Mouse (Mus musculus) WW6 (cell line): ENCODE data around the gene Krtap9-3.
"Not testable (repeated sequence)": the region's sequence is repeated elsewhere in the genome, so short reads cannot be mapped to it uniquely, and the experiment has no call there.

ENCODE experiments used
- DNase-seq: peaks from one replicate; pipeline ENCODE4 v3.0.0-alpha.2; 2013; ENCODE audit warnings: low read depth, low spot score

Krtap9-3 gene

DNA sequence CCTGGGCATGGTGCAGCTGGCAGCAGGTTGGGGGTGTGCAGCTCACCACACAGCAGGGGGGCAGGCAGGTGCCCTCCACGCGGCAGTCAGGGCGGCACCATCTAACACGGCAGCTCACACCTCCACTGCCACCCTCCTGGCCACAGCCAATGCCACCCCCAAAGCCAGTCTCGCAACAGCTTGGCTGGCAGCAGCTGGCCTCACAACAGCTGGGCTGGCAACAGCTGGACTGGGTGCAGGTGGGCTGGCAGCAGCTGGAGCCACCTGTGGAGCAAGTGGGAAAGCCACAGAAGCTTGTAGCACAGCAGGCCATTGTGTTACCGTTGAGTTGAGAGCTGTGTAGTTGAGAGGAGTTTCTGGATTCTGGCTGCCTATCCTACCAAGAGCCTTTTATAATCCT lies at the start of gene Krtap9-3:
Gene Krtap9-3, minus strand, starts transcription at position 364 of the 400 bp plus-strand sequence.
- DNase-seq: not testable (repeated sequence)

DNA sequence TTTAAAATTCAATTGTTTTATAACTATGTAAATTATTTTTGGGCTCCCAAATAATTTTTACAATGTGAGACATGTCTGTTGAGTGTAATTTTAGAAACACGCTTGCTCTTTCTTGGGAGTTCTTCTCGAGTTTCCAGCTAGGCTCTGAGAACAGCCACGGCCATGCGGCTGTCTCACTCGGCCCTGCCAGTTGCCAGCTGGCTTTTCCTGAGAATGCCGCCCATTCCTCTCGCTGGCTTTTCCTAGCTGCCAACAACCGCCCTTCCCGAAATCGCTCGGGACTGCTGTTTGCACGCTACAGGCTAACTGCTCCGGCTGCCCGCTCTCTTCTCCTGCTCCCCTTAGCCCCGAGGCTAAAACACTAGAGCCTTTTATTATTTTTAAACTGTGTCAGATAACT lies 48.5 kb upstream of the Krtap9-3 start:
- DNase-seq: no peak

DNA sequence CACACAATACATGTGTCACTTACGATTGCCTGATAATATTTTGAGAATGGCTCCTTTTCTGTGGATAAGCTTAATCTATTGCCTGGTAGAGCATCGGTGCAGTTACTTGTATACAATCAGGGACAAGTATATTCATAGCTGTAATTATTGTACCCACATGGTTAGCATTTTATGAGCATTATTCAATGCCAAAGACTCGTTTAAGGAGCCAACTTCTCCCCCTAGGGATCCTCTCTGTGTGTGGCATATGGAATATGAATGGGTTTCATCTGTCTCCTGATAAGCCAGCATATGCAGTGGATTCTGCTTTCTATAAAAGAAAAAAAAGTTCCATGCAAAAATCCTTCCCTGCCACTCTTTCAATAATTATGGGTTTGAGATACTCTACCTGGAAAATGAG lies 46.4 kb upstream of the Krtap9-3 start:
- no peak for DNase-seq

DNA sequence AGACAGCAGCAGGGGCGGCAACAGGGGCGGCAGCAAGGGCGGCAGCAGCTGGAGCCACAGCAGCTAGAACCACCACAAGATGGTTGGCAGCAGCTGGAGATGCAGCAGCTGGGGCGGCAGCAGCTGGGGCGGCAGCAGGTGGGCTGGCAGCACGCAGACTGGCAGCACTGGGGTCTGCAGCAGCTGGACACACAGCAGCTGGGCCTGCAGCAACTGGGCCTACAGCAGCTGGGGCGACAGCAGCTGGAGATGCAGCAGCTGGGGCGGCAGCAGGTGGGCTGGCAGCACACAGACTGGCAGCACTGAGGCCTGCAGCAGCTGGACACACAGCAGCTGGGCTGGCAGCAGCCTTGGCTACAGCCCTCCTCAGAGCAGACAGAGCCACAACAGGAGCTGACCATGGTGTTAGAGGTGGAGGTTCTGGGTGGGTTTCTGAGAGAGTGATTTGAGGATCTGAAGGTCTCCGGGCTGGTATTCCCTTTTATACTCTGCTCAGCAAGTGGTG lies 45.8 kb upstream of the Krtap9-3 start, which contains the start of gene Krtap4-7:
Gene Krtap4-7, minus strand, starts transcription at position 455 of the 505 bp plus-strand sequence.
- not testable (repeated sequence) for DNase-seq

DNA sequence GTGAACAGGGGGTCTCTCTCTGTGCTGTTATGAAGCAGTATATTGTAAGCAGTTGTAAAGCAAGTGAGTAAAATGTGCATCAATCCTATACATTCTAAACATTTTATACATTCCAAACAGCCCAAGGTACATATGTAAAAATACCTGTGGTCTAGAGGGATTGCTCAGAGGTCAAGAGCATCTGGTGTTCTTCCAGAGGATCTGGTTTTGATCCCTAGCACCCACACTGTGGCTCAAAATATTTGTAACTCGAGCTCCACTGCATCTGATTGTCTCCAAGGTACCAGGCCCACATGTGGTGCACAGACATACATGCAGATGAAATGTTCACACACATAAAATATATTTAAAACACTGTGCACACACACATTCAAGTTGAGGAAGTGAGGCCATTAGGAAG lies 43.0 kb upstream of the Krtap9-3 start:
- DNase-seq: no peak

DNA sequence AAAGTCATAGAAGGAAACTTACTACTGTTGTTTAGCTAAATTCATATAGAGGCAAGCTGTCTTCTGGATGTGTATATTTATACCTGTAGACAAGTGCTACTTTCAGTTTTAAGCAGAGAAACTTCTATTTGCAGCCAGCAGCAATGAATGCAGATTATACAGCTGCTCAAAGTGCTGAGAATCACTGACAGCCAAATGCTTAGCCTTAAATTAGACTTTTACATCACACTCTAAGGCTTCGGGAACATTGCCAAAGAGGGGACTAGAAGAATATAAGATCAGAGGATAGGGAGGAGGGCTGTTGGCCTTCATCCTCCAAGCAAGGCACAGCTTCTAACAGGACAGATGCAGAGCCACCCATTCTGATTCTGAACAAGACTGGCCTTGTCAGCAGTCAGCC lies 39.2 kb upstream of the Krtap9-3 start:
- no peak for DNase-seq

DNA sequence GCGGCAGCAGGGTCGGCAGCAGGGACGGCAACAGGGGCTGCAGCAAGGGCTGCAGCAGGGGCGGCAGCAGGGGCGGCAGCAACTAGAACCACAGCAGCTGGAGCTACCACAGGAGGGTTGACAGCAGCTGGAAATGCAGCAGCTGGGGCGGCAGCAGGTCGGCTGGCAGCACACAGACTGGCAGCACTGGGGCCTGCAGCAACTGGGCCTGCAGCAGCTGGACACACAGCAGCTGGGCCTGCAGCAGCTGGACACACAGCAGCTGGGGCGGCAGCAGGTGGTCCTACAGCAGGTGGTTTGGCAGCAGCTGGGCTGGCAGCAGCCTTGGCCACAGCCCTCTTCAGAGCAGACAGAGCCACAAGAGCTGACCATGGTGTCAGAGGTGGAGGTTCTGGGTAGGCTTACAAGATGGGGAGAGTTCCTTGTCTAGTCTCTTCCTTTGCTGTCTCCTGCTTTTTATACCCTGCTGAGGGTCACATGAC lies 36.8 kb upstream of the Krtap9-3 start, which contains the start of gene Krtap4-2:
Gene Krtap4-2, minus strand, starts transcription at position 432 of the 482 bp plus-strand sequence.
- no peak for DNase-seq

DNA sequence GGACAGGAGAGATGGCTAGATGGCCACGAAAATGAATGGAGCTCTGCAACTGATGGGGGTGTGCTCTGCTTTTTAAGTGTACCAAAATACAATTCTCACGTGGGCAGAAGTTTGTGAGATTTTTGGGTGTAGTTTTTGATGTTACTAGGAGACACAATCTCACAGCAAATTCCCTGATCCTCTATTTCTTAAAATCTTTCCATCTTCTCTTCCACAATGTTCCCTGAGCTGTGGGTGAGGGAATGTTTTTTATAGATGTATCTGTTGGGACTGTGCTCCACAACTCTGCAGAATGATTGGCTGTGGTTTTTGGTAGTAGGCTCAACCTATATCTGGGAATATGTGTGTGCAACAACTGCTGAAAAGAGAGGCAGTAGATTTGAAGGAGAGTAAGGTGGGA lies 35.4 kb upstream of the Krtap9-3 start:
- DNase-seq: no peak

DNA sequence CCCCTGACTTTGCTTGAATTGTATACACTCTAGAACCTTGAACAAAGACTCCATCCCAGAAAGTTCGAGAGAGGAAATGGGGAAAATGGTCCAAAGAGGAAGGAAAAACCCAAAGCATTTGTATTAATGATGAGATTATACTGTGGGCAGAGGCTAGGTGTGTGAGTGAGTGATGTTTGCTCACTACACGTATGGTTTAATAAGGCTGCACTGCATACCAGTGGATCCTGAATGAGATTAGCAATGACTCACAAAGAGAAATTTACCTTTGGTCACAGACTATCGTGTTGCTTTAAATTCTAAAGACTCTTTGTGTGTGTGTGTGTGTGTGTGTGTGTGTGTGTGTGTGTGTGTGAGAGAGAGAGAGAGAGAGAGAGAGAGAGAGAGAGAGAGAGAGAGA lies 33.0 kb upstream of the Krtap9-3 start:
- DNase-seq: no peak

DNA sequence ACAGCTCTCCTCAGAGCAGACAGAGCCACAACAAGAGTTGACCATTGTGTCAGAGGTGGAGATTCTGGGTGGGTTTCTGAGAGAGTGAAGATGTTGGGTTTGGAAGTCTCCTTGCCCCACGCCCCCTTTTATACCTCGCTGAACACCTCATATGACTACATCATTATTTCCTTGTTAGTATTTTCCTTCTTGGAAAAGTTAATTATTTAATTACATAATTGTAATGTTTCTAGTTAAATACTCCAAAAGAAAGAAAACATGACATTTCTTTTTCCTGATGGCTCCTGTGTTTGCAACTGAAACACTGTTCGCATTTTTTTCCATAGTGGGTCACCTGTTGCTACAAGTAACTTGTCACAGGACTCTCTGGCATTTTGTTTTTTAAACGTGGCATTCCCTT lies 30.2 kb upstream of the Krtap9-3 start, which contains the start of gene Krtap4-1:
Gene Krtap4-1, minus strand, starts transcription at position 101 of the 400 bp plus-strand sequence.
- DNase-seq: no peak

DNA sequence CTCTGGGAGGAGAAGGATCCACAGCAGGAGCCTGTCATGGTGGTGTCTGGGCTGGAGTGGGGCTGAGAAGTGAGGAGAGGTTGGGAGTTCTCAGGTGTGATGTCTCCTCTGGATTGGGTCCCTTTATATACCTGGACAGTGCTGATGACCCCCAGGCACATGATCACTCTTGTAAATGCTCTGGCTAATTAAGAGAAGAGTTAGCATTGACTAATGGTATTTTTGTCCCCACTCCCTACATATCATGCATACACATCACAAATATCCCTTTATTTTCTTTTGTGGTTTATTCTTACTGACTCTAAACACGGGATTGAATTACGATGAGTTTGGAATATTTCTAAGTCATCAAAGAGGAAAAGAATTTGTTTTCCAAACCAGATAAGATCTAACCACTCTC lies 22.4 kb upstream of the Krtap9-3 start, which contains the start of gene Gm11562:
Gene Gm11562, minus strand, starts transcription at position 101 of the 400 bp plus-strand sequence.
- DNase-seq: no peak

DNA sequence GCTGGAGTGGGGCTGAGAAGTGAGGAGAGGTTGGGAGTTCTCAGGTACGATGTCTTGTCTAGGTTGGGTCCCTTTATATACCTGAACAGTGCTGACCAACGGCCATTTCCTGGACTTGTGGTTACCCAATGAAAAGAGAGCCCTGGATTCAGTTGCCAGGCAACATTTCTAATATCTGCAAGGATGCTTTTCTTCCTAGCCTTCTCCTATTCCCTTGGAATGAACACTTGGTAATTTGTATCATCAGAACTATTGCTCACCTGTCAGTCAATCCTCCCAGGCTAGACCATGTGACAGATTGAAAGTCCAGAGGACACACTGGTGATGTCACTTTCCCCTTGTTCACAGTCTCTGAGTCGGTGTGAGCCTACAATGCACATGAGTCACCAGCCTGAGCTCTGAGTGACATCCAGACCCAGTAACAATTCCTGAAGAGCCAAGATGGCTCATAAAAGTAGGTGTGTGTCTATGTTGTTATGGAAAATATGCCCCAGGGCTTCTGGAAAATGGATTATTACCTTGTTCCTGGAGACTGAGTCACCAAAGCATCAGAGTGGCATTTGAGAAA lies 17.0 kb upstream of the Krtap9-3 start, which contains the start of gene Krtap2-4:
Gene Krtap2-4, minus strand, starts transcription at position 51 of the 568 bp plus-strand sequence.
- no peak for DNase-seq

DNA sequence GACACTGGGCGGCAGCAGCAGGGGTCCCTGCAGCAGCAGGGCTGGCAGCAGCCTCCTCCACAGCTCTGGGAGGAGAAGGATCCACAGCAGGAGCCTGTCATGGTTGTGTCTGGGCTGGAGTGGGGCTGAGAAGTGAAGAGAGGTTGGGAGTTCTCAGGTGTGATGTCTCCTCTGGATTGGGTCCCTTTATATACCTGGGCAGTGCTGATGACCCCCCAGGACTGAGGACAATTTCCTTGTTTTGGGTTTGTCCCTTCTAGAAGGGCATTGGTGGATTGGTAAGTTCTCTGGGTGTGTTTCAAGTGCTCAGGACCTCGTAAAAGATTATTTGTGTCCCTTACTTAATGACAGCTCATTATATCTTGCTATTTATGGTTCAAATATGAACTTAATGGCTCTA lies 12.2 kb upstream of the Krtap9-3 start, which contains the start of gene Gm11937:
Gene Gm11937, minus strand, starts transcription at position 101 of the 400 bp plus-strand sequence.
- DNase-seq: not testable (repeated sequence)

DNA sequence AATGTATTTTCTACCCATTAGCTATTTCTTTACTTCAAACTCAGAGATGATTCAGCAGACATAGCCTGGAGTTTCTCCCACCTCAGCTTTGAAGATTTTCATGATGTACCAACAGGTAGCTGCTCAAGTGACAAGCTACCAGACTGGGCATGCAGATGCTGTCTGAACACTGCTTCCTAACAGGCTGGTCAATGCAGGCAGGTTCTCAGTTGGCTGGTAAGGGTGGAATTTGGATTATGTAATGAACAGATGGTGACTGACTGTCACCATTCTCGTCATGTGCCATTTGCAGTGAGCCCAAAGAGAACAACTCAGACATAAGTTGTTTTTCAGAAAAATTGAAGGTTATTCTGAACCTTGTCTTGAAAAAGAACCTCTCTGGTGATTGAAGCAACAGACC lies 11.2 kb upstream of the Krtap9-3 start:
- no peak for DNase-seq

DNA sequence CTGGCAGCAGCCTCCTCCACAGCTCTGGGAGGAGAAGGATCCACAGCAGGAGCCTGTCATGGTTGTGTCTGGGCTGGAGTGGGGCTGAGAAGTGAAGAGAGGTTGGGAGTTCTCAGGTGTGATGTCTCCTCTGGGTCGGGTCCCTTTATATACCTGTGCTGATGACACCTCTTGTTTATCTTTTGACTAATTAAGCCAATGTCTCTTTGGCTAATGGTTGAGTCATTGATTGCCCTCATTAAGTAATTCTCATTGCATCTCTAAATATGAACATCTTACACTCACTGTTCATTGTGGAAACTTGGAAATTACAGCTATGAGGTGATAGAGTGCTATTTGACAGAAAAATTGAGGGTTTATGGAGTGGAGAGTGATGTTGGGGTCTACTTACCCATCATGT lies 5.3 kb upstream of the Krtap9-3 start, which contains the start of gene Gm11938:
Gene Gm11938, minus strand, starts transcription at position 101 of the 400 bp plus-strand sequence.
- not testable (repeated sequence) for DNase-seq

DNA sequence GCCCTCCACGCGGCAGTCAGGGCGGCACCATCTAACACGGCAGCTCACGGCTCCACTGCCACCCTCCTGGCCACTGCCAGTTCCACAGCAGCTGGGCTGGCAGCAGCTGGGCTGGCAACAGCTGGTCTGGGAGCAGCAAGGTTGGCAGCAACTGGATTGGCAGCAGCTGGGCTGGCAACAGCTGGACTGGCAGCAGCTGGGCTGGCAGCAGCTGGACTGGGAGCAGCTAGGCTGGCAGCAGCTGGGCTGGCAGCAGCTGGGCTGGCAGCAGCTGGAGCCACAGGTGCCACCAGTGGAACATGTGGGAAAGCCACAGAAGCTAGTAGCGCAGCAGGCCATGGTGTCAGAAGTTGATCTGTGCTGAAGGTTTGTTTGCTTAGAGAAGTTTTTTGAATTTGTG lies 6.9 kb downstream of the Krtap9-3 start, which contains the start of gene Krtap1-3:
Gene Krtap1-3, minus strand, starts transcription at position 359 of the 400 bp plus-strand sequence.
- DNase-seq: no peak

DNA sequence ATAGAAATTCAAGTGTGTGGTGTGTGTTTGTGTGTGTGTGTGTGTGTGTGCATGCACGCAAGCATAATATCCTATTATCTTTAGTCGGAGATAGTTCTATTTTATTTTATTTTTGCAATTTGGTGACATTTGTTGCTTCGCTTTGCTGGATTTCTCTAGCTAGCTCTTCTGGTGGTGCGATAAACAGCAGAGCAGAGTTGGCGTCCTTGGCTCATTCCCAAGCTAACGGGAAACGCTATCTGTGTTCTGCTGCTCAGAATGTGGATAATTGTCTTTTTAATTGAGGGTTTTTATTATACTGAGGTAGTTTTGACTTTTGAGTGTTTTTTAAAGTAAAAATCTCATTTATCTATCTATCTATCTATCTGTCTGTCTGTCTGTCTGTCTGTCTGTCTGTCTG lies 12.8 kb downstream of the Krtap9-3 start:
- DNase-seq: no peak

DNA sequence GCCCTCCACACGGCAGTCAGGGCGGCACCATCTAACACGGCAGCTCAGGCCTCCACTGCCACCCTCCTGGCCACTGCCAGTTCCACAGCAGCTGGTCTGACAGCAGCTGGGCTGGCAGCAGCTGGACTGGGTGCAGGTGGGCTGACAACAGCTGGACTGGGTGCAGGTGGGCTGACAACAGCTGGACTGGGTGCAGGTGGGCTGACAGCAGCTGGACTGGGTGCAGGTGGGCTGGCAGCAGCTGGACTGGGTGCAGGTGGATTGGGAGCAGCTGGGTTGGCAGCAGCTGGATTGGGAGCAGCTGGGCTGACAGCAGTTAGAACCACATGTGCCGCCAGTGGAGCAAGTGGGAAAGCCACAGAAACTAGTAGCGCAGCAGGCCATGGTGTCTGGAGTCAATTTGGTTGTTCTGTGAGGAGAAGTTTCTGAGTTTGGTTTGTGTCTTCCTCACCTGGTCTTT lies 14.6 kb downstream of the Krtap9-3 start, which contains the start of gene Krtap1-4:
Gene Krtap1-4, minus strand, starts transcription at position 410 of the 460 bp plus-strand sequence.
- DNase-seq: no peak

DNA sequence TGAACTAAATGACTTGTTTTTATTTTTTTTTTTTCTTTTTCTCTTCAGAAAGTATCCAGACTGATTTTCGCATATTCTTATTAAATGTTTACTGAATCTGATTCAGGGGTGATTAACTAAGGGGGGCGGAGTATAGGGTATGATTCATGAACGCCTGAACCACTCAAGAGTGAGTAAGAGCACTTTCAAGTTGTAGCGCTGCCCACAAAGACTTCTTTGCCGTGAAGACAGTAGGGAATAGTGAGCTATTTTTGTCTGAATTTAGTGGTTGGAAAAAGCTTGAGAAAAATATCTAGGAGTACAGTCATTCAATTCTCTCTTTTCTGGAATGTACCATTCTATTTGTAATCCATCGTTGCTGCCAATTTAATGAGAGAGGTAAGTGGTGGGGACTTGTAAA lies 16.3 kb downstream of the Krtap9-3 start:
- no peak for DNase-seq

DNA sequence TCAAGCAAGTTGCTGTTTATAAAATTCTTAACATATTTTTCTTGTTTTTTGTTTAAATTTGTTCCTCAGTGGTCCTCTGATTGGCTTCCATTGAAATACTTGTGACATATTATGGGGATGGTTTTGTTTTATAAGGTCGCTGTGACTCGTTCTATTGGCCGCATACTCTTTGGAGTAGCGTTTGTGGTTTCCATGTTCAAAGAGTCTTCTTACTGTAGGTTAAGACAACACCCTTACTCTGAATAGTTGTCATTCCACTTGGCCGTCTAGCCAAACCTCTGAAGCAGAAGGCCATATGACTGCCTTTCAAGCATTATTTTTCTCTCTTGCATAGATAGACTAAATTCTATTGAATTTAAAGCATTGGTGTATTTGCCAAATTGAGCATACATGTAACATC lies 16.9 kb downstream of the Krtap9-3 start:
- no peak for DNase-seq

DNA sequence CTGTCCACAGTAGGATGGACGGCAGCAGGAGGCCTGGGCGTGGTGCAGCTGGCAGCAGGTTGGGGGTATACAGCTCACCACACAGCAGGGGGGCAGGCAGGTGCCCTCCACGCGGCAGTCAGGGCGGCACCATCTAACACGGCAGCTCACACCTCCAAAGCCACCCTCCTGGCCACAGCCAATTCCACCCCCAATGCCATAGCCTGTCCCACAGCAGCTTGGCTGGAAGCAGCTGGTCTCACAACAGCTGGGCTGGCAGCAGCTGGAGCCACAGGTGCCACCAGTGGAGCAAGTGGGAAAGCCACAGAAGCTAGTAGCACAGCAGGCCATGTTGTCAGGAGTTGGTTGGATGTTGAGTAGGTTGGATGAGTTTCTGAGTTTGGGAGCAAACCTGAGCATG lies 17.3 kb downstream of the Krtap9-3 start, which contains the start of gene Krtap1-5:
Gene Krtap1-5, minus strand, starts transcription at position 381 of the 400 bp plus-strand sequence.
- DNase-seq: no peak

DNA sequence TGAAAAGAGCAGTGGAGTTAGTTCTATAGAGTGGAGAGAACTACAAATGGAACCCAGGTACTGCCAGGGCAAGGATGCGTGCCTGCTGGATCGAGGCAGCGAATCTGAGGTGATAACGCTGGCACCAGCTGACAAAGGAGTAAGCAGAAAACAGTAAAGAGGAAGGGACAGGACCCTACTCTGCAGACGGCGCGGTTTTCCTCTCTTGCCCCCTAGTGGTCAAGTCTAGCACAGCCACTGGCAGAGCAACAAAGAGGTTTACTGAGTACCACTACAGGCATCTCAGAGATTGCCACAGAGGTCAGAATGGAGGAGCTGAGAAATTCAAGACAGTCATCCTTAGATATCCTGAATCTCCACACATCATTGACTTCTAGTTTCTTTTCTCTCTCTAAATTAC lies 23.8 kb downstream of the Krtap9-3 start:
- peak; percentile 53 for DNase-seq

DNA sequence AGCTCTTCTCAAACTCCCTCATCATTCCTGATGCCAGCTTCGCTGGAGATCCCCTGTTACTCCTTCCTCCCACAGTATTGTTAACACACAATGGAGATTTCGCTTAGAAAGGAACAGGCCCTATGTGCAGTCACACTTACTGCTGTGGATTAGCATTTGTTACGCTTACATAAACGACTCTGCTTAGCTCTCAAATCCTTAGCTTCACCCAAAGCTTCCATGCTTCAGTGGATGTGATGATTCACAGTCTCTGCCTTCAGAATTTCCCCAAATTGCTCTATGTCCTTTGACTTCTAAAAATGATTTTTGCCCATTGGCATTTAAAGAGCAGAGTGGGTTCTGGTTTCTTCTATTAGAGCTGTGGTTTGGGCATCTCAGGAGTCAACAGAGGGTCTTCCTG lies 24.7 kb downstream of the Krtap9-3 start:
- no peak for DNase-seq
